Mouse (Mus musculus) hindbrain, embryonic 14.5 days (tissue): Measurements from ENCODE around the gene Ccdc187. TPM values are rescaled to one million over a fixed set of nuclear protein-coding genes. Genes with fewer than 3 reads are reported as not detected.

Source experiments
- ATAC-seq: fragments of 200-750 bp; cut with Nextera tagmentation; 2 replicates; pipeline ENCODE4 v1.8.0; 2017; ENCODE audit warnings: moderate number of reproducible peaks, mild to moderate bottlenecking, moderate TSS enrichment, moderate library complexity; ENCODE audit not compliant: low FRiP score
- DNase-seq: peaks from one replicate; pipeline ENCODE4 v3.0.0-alpha.2; 2015; ENCODE audit warnings: low spot score
- H3K27ac ChIP-seq: fragments of 300-500 bp; sonication (generic); 2 replicates; pipeline ENCODE4 v1.5.1; 2014; ENCODE audit warnings: mild to moderate bottlenecking, moderate library complexity
- H3K27me3 ChIP-seq: fragments of 300-500 bp; sonication (generic); 2 replicates; pipeline ENCODE4 v1.6.1; 2014; ENCODE audit warnings: mild to moderate bottlenecking, low read length, mixed read lengths; ENCODE audit not compliant: control insufficient read depth, insufficient read depth
- H3K36me3 ChIP-seq: fragments of 300-500 bp; sonication (generic); replicated peaks from 2 replicates; pipeline ENCODE4 v1.6.1; 2014; ENCODE audit not compliant: control insufficient read depth, insufficient read depth
- H3K4me1 ChIP-seq: fragments of 300-500 bp; sonication (generic); replicated peaks from 2 replicates; pipeline ENCODE4 v1.6.1; 2014; ENCODE audit warnings: antibody characterized with exemption, low read length, mixed read lengths; ENCODE audit not compliant: control insufficient read depth, insufficient read depth
- H3K4me2 ChIP-seq: fragments of 300-500 bp; sonication (generic); replicated peaks from 2 replicates; pipeline ENCODE4 v1.6.1; 2014; ENCODE audit warnings: mild to moderate bottlenecking, moderate library complexity
- H3K4me3 ChIP-seq: fragments of 300-500 bp; sonication (generic); replicated peaks from 2 replicates; pipeline ENCODE4 v1.5.1; 2014; ENCODE audit warnings: mild to moderate bottlenecking, low read length
- H3K9ac ChIP-seq: fragments of 300-500 bp; sonication (generic); 2 replicates; pipeline ENCODE4 v1.6.1; 2014
- H3K9me3 ChIP-seq: fragments of 300-500 bp; sonication (generic); 2 replicates; pipeline ENCODE4 v1.6.1; 2016; ENCODE audit warnings: low read length; ENCODE audit not compliant: control insufficient read depth
- WGBS: fragments of 180-500 bp; shearing (Covaris S2); extraction: QIAGEN DNeasy Blood & Tissue Kit; methylation state at CpG from one replicate; pipeline ENCODE4 v1.1.7; 2014; 5-methylcytosine and 5-hydroxymethylcytosine counted together
- polyA plus RNA-seq: library from polyadenylated mRNA; unstranded; fragments of >200 nt; fragmentation: Nextera tagmentation; extraction: Ambion mirVana; gene quantifications from 2 replicates; pipeline ENCODE4 v1.2.1, GENCODE M21; 2014

Ccdc187 gene
- polyA plus RNA-seq, 1 experiment from 2014 or later = 0.25 TPM

GRCm38 (mm10) chr2:26327852-26328251, 33.5 kb upstream of the Ccdc187 start:
- Histone ChIP-seq H3K9ac (no peak overlapping the region), H3K36me3 (peaks cover 95% of the 10 kb centered on the region), H3K4me1 (no peaks in the 10 kb centered on the region), H3K9me3 (no peaks in the 10 kb centered on the region), H3K27ac (no peak overlapping the region), H3K4me2 (no peak overlapping the region), H3K27me3 (no peaks in the 10 kb centered on the region), H3K4me3 (no peak overlapping the region)
- WGBS = 94% methylated on average over 4 of the region's 4 CpGs
- DNase-seq (no peak), ATAC-seq (no peak)

DNA sequence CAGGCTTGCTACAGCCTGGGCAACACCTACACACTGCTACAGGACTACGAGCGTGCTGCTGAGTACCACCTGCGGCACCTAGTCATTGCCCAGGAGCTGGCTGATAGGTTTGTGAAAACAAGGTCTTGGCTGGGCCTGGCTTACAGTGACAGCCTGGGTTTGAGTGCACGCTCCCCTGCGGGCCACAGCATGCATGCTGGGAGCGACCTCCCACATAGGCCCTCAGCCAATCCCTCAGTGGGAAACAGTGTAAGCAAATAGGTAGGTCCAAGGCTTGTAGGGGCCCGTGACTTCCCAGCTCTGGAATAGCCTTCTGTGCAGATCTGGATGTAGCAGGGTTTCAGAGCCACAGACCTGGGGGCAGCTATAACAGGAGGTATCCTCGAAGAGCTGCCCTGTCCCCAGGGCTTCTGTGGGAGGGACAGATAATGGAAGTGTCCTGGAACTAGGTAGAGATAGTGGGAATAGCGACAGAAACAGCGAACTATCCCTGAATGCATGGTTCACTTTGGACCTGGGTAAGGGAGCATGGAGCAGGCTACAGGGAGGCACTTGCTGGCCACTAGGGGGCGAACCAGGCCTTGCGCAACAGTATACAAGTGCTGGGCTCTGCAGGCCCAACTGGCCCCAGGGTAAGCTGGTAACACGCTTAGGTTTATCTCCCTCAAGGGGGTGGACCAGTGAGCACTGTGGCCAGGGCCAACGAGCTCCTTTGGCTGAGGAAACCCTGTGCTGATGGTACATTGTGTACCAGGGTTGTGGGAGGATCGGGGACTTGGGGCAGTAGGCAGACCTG, 31.2 kb upstream of the Ccdc187 start:
- ATAC-seq (peak; percentile 48; the same call in 1 of the 2 replicates), DNase-seq (peak; percentile 51)
- peaks cover 81% of the 10 kb centered on the region for H3K36me3 ChIP-seq
- no peak overlapping the region for H3K4me2 ChIP-seq
- peaks cover 10% of the 10 kb centered on the region; the same call in 1 of the 2 replicates for H3K4me1 ChIP-seq
- H3K9ac ChIP-seq = no peak overlapping the region
- 67% methylated on average over 15 of the region's 15 CpGs for WGBS
- no peak overlapping the region for H3K27ac ChIP-seq
- no peaks in the 10 kb centered on the region for H3K27me3 ChIP-seq
- H3K9me3 ChIP-seq = no peaks in the 10 kb centered on the region
- H3K4me3 ChIP-seq = no peak overlapping the region

DNA sequence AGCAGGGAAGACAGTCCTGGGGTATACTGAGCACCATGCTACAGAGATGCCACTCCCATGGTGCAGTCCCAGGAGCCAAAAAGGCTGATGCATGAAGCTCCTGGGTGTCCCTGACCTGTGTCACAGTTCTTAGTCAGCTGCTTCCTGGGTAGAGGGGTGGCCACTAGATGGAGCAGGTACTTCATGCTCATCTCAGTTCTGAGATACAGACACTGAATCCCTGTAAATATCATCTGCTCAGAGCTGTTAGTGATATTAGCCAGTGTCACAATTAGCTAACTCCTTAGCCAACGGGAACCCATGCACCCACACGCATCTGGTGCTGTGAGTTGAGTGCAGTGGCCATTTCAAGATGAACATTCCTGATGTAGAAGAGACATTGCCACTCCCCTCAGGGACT, 30.6 kb upstream of the Ccdc187 start:
- Histone ChIP-seq H3K9ac (no peak overlapping the region), H3K27ac (no peak overlapping the region), H3K4me3 (no peak overlapping the region), H3K27me3 (no peaks in the 10 kb centered on the region), H3K9me3 (no peaks in the 10 kb centered on the region), H3K4me2 (no peak overlapping the region), H3K36me3 (peaks cover 74% of the 10 kb centered on the region), H3K4me1 (peaks cover 12% of the 10 kb centered on the region)
- ATAC-seq (no peak), DNase-seq (no peak)
- 88% methylated on average over 2 of the region's 2 CpGs for WGBS

GRCm38 (mm10) chr2:26323589-26324325, 29.4 kb upstream of the Ccdc187 start:
- H3K36me3 ChIP-seq = peaks cover 62% of the 10 kb centered on the region
- no peak for DNase-seq
- no peaks in the 10 kb centered on the region for H3K27me3 ChIP-seq
- H3K9me3 ChIP-seq = no peaks in the 10 kb centered on the region
- H3K27ac ChIP-seq = no peak overlapping the region
- no peak overlapping the region for H3K4me3 ChIP-seq
- WGBS = 98% methylated on average over 13 of the region's 13 CpGs
- no peak overlapping the region for H3K9ac ChIP-seq
- H3K4me1 ChIP-seq = peaks cover 24% of the 10 kb centered on the region
- no peak overlapping the region for H3K4me2 ChIP-seq
- ATAC-seq = no peak

GRCm38 (mm10) chr2:26320245-26321185, 26.2 kb upstream of the Ccdc187 start:
- peaks cover 49% of the 10 kb centered on the region for H3K4me1 ChIP-seq
- no peak overlapping the region for H3K4me2 ChIP-seq
- H3K36me3 ChIP-seq = peaks cover 34% of the 10 kb centered on the region
- no peaks in the 10 kb centered on the region for H3K9me3 ChIP-seq
- DNase-seq = no peak
- ATAC-seq = no peak
- H3K4me3 ChIP-seq = no peak overlapping the region
- H3K27ac ChIP-seq = no peak overlapping the region
- H3K27me3 ChIP-seq = no peaks in the 10 kb centered on the region
- WGBS = 84% methylated on average over 14 of the region's 14 CpGs
- no peak overlapping the region for H3K9ac ChIP-seq

DNA sequence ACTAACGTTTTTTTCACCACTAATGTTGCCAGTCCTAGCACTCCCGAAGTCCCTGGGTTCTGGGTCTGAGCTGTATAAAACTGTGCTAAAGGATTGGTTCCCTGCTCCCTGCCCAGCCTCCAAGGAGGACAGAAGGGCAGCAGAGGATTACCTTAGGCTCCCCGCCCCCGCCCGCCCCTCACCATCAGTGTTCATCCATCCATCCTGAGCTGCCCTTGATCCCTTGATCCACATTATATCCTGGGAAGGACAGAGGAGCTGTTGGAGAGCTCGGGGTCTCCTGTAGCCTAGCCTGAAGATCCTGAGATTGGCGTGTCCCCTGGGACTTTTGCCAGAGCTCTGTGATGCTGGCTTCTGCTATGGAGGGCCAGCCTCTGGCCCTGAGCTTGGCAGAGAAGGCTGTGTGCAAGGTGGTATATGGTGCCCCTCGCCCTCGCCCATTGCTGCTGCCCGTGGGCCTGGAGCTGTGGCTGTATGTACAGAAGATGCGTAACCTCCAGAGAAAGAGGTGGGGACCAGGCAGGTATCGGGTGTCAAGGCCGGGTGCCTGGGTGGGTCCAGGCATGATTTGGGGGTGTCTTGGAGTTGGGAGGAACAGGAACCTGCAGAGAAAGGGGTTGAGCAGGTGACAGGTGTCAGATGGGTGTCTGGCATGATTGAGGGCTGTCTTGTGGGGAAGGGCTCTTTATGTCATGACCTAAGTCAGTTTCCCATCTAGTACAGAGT, 25.3 kb upstream of the Ccdc187 start:
- Histone ChIP-seq H3K36me3 (peaks cover 26% of the 10 kb centered on the region), H3K9ac (no peak overlapping the region), H3K4me1 (peaks cover 53% of the 10 kb centered on the region), H3K27ac (no peak overlapping the region), H3K27me3 (no peaks in the 10 kb centered on the region), H3K4me2 (0 out of 2 replicates have a peak overlapping the region, but pooled peaks have one; percentile 2), H3K9me3 (no peaks in the 10 kb centered on the region), H3K4me3 (no peak overlapping the region)
- 87% methylated on average over 13 of the region's 13 CpGs for WGBS
- no peak for ATAC-seq
- no peak for DNase-seq

DNA sequence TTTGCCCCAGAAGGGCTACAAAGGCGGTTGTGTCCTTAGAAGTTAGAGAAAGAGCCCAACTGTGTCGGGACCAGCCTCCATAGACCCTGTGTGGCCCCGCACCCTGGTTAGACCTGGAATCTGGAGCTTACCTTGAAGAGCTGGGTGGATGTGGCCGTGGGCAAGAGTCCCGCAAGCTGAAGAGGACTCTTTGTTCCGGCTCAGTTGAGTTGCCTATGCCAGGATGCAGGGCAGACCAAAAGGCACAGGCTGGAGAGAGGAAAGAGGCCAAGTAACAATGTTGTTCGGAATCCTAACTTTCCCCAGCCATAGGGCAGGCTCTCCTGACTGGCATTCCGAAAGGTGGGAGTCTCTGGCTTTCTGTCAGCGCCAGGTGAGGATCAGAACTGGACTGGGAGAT, 24.8 kb upstream of the Ccdc187 start:
- H3K4me2 ChIP-seq = no peak overlapping the region
- peaks cover 59% of the 10 kb centered on the region for H3K4me1 ChIP-seq

GRCm38 (mm10) chr2:26317991-26318672, 23.8 kb upstream of the Ccdc187 start:
- 92% methylated on average over 3 of the region's 3 CpGs for WGBS
- H3K9me3 ChIP-seq = no peaks in the 10 kb centered on the region

More for the DNA sequence above, 24.8 kb upstream of the Ccdc187 start:
- H3K36me3 ChIP-seq = peaks cover 20% of the 10 kb centered on the region
- H3K9me3 ChIP-seq = no peaks in the 10 kb centered on the region
- no peak overlapping the region for H3K27ac ChIP-seq
- no peak overlapping the region for H3K4me3 ChIP-seq
- no peaks in the 10 kb centered on the region for H3K27me3 ChIP-seq
- no peak for ATAC-seq
- 90% methylated on average over 9 of the region's 9 CpGs for WGBS
- H3K9ac ChIP-seq = no peak overlapping the region
- no peak for DNase-seq

More at GRCm38 (mm10) chr2:26317991-26318672, 23.8 kb upstream of the Ccdc187 start:
- ATAC-seq (no peak), DNase-seq (no peak)
- H3K4me3 ChIP-seq = 0 out of 2 replicates have a peak overlapping the region, but pooled peaks have one; percentile 52
- no peaks in the 10 kb centered on the region for H3K27me3 ChIP-seq
- no peak overlapping the region for H3K27ac ChIP-seq
- peaks cover 10% of the 10 kb centered on the region for H3K36me3 ChIP-seq
- peak overlapping the region; percentile 81; the same call in 1 of the 2 replicates for H3K9ac ChIP-seq
- peak overlapping the region; percentile 99 for H3K4me2 ChIP-seq
- H3K4me1 ChIP-seq = peaks cover 60% of the 10 kb centered on the region
